Mouse (Mus musculus): Measurements from ENCODE around the gene Gna12.

- TF ChIP-seq GATA1 (IDR thresholded peaks at IDR 0.05; ENCODE audit: low read length) (no peak), TAL1 (IDR thresholded peaks at IDR 0.05; ENCODE audit: low read length) (no peak)
Observed at GRCm38 (mm10) chr5:140812063-140812462, 18.2 kb downstream of the Gna12 start.
